Mouse (Mus musculus): ENCODE measurements at regions not wholly inside any gene's neighbourhood (a gene's known extent, or its start where the extent isn't known, plus 50 kb on each side); places are given as distances from the start of the nearest gene placed in this dataset.

GRCm38 (mm10) chr1:154094357-154094756 is 106.6 kb upstream of the Zfp648 start:
- H3K36me3 ChIP-seq (ENCODE audit: control insufficient read depth, insufficient read depth, low read length), result no peaks in the 10 kb centered on the region
- 57% methylated on average over 5 of the region's 5 CpGs for WGBS
- no peaks in the 10 kb centered on the region for H3K4me1 ChIP-seq (ENCODE audit: control insufficient read depth, insufficient read depth, insufficient read length, low read length)
- TF ChIP-seq CTCF (IDR thresholded peaks at IDR 0.05; ENCODE audit: extremely low read depth, insufficient read length, insufficient replicate concordance, low read depth, low read length), result no peak
- TF ChIP-seq POLR2A (IDR thresholded peaks at IDR 0.05; ENCODE audit: low read depth, low read length), result no peak
- H3K27ac ChIP-seq (ENCODE audit: insufficient read depth, low read depth, low read length), result no peak overlapping the region
- no peak overlapping the region for H3K4me3 ChIP-seq (ENCODE audit: low read depth, low read length)
- no peaks in the 10 kb centered on the region for H3K27me3 ChIP-seq (ENCODE audit: control insufficient read depth, insufficient read depth, low read length)

GRCm38 (mm10) chr1:154096113-154096512 is 104.9 kb upstream of the Zfp648 start:
- Histone ChIP-seq H3K4me3 (ENCODE audit: low read depth, low read length) (no peak overlapping the region), H3K27me3 (ENCODE audit: control insufficient read depth, insufficient read depth, low read length) (no peaks in the 10 kb centered on the region), H3K4me1 (ENCODE audit: control insufficient read depth, insufficient read depth, insufficient read length, low read length) (no peaks in the 10 kb centered on the region), H3K36me3 (ENCODE audit: control insufficient read depth, insufficient read depth, low read length) (no peaks in the 10 kb centered on the region), H3K27ac (ENCODE audit: insufficient read depth, low read depth, low read length) (no peak overlapping the region)
- 84% methylated on average over 7 of the region's 7 CpGs for WGBS
- TF ChIP-seq CTCF (IDR thresholded peaks at IDR 0.05; ENCODE audit: extremely low read depth, insufficient read length, insufficient replicate concordance, low read depth, low read length), result no peak
- no peak for TF ChIP-seq POLR2A (IDR thresholded peaks at IDR 0.05; ENCODE audit: low read depth, low read length)

DNA sequence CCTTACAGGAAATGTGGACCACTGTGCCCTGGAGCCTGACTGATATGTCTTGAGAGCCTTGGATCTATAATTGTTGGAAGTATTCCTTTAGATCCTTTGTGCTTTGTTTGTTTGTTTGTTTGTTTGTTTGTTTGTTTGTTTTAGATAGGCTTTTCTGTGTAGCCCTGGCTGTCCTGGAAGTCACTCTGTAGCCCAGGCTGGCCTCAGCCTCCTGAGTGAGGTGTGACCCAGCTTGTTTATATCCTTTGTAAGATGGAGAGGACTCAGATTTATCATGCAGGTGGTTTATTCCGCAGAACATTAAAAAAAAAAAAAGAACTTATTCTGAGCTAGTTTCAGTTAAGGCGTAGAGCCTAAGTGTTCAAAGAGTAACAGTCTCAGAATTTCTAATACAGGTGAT is 104.1 kb upstream of the Zfp648 start:
- H3K4me3 ChIP-seq (ENCODE audit: low read depth, low read length), result no peak overlapping the region
- H3K27ac ChIP-seq (ENCODE audit: insufficient read depth, low read depth, low read length), result no peak overlapping the region
- no peaks in the 10 kb centered on the region for H3K4me1 ChIP-seq (ENCODE audit: control insufficient read depth, insufficient read depth, insufficient read length, low read length)
- no peaks in the 10 kb centered on the region for H3K27me3 ChIP-seq (ENCODE audit: control insufficient read depth, insufficient read depth, low read length)
- H3K36me3 ChIP-seq (ENCODE audit: control insufficient read depth, insufficient read depth, low read length), result no peaks in the 10 kb centered on the region
- TF ChIP-seq CTCF (IDR thresholded peaks at IDR 0.05; ENCODE audit: extremely low read depth, insufficient read length, insufficient replicate concordance, low read depth, low read length) (no peak), POLR2A (IDR thresholded peaks at IDR 0.05; ENCODE audit: low read depth, low read length) (no peak)
- WGBS, result 90% methylated on average over 2 of the region's 2 CpGs

GRCm38 (mm10) chr1:154097656-154098055 is 103.3 kb upstream of the Zfp648 start:
- Histone ChIP-seq H3K27ac (ENCODE audit: insufficient read depth, low read depth, low read length) (no peak overlapping the region), H3K4me1 (ENCODE audit: control insufficient read depth, insufficient read depth, insufficient read length, low read length) (no peaks in the 10 kb centered on the region), H3K27me3 (ENCODE audit: control insufficient read depth, insufficient read depth, low read length) (no peaks in the 10 kb centered on the region), H3K36me3 (ENCODE audit: control insufficient read depth, insufficient read depth, low read length) (no peaks in the 10 kb centered on the region), H3K4me3 (ENCODE audit: low read depth, low read length) (no peak overlapping the region)
- WGBS, result 56% methylated on average over 6 of the region's 6 CpGs
- TF ChIP-seq CTCF (IDR thresholded peaks at IDR 0.05; ENCODE audit: extremely low read depth, insufficient read length, insufficient replicate concordance, low read depth, low read length) (no peak), POLR2A (IDR thresholded peaks at IDR 0.05; ENCODE audit: low read depth, low read length) (no peak)

DNA sequence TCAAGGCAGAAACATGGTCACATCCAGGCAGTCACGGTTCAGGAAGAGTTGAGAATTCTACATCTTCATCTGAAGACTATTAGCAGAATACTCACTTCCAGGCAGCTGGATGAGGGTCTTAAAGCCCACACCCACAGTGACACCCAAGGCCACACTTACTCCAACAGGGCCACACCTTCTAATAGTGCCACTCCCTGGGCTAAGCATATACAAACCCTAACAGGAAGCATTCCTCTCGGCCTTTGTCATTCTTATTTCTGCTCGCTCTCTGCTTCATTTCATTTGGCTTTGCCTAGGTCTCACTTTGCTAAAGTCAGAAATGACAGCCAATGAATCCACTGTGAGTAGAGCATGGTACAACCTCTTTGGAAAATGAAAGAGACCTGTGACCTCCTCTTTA is 100.4 kb upstream of the Zfp648 start:
- TF ChIP-seq POLR2A (IDR thresholded peaks at IDR 0.05; ENCODE audit: low read depth, low read length), result no peak
- TF ChIP-seq CTCF (IDR thresholded peaks at IDR 0.05; ENCODE audit: extremely low read depth, insufficient read length, insufficient replicate concordance, low read depth, low read length), result no peak
- H3K27me3 ChIP-seq (ENCODE audit: control insufficient read depth, insufficient read depth, low read length), result no peaks in the 10 kb centered on the region
- H3K27ac ChIP-seq (ENCODE audit: insufficient read depth, low read depth, low read length), result no peak overlapping the region
- peaks cover 3% of the 10 kb centered on the region; the same call in 1 of the 2 replicates for H3K4me1 ChIP-seq (ENCODE audit: control insufficient read depth, insufficient read depth, insufficient read length, low read length)
- no peaks in the 10 kb centered on the region for H3K36me3 ChIP-seq (ENCODE audit: control insufficient read depth, insufficient read depth, low read length)
- no peak overlapping the region for H3K4me3 ChIP-seq (ENCODE audit: low read depth, low read length)
- WGBS, result 77% methylated on average over 3 of the region's 3 CpGs

GRCm38 (mm10) chr1:154101433-154101832 is 99.6 kb upstream of the Zfp648 start:
- WGBS, result 91% methylated on average over 1 of the region's 1 CpGs
- peaks cover 3% of the 10 kb centered on the region; the same call in 1 of the 2 replicates for H3K4me1 ChIP-seq (ENCODE audit: control insufficient read depth, insufficient read depth, insufficient read length, low read length)
- H3K4me3 ChIP-seq (ENCODE audit: low read depth, low read length), result no peak overlapping the region
- no peak overlapping the region for H3K27ac ChIP-seq (ENCODE audit: insufficient read depth, low read depth, low read length)
- no peaks in the 10 kb centered on the region for H3K27me3 ChIP-seq (ENCODE audit: control insufficient read depth, insufficient read depth, low read length)
- TF ChIP-seq CTCF (IDR thresholded peaks at IDR 0.05; ENCODE audit: extremely low read depth, insufficient read length, insufficient replicate concordance, low read depth, low read length) (no peak), POLR2A (IDR thresholded peaks at IDR 0.05; ENCODE audit: low read depth, low read length) (no peak)
- H3K36me3 ChIP-seq (ENCODE audit: control insufficient read depth, insufficient read depth, low read length), result no peaks in the 10 kb centered on the region

- 85% methylated on average over 3 of the region's 3 CpGs for WGBS
- no peak overlapping the region for H3K4me3 ChIP-seq (ENCODE audit: low read depth, low read length)
- no peak for TF ChIP-seq CTCF (IDR thresholded peaks at IDR 0.05; ENCODE audit: extremely low read depth, insufficient read length, insufficient replicate concordance, low read depth, low read length)
- no peak for TF ChIP-seq POLR2A (IDR thresholded peaks at IDR 0.05; ENCODE audit: low read depth, low read length)
Measured at GRCm38 (mm10) chr1:154102191-154102590, 98.8 kb upstream of the Zfp648 start.

More at GRCm38 (mm10) chr1:154102191-154102590, 98.8 kb upstream of the Zfp648 start:
- H3K36me3 ChIP-seq (ENCODE audit: control insufficient read depth, insufficient read depth, low read length), result no peaks in the 10 kb centered on the region
- H3K4me1 ChIP-seq (ENCODE audit: control insufficient read depth, insufficient read depth, insufficient read length, low read length), result peaks cover 3% of the 10 kb centered on the region; the same call in 1 of the 2 replicates
- no peak overlapping the region for H3K27ac ChIP-seq (ENCODE audit: insufficient read depth, low read depth, low read length)
- H3K27me3 ChIP-seq (ENCODE audit: control insufficient read depth, insufficient read depth, low read length), result no peaks in the 10 kb centered on the region

Data from small intestine, adult 2 months (tissue).